Mouse (Mus musculus) adrenal gland, adult 8-10 months (tissue): ENCODE measurements around the gene Vmn2r34. TPM values are rescaled to one million over a fixed set of nuclear protein-coding genes. Genes with fewer than 3 reads are reported as not detected.
"Not testable (repeated sequence)": the region's sequence is repeated elsewhere in the genome, so short reads cannot be mapped to it uniquely, and the experiment has no call there.

Experiments
- DNase-seq: peaks from one replicate; pipeline ENCODE4 v3.0.0; 2022
- total RNA-seq, 4 experiments: library from RNA; stranded (reverse); gene quantifications; 2 replicates each; pipeline ENCODE4 v1.2.4; 2022

Gene Vmn2r34
- not detected for total RNA-seq

GRCm38 (mm10) chr7:7689413-7689812 lies at the start of gene Vmn2r34:
Gene Vmn2r34 (minus strand): TSS chr7:7689513.
- DNase-seq: not testable (repeated sequence)

GRCm38 (mm10) chr7:7674032-7674431 lies 15.3 kb downstream of the Vmn2r34 start:
- DNase-seq: not testable (repeated sequence)

Other genes with a start within 250 kb of the Vmn2r34 start
- not detected for gene Vmn2r32, start 209.5 kb downstream of the Vmn2r34 start, total RNA-seq
- gene Vmn2r33, start 122.7 kb downstream of the Vmn2r34 start, total RNA-seq: not detected
- gene Vmn2r35, start 130.4 kb upstream of the Vmn2r34 start, total RNA-seq: not detected
- not detected for gene Vmn2r36, start 213.0 kb upstream of the Vmn2r34 start, total RNA-seq